Mouse (Mus musculus) thymus, postnatal 4 days (tissue): ENCODE results near the gene Hist1h4k.

Experiments
- DNase-seq: peaks from one replicate; pipeline ENCODE4 v3.0.0; 2021

The Hist1h4k gene

GRCm38 (mm10) chr13:21754294-21755001 is 4.1 kb upstream of the Hist1h4k start:
- DNase-seq: peak; percentile 67

GRCm38 (mm10) chr13:21753524-21754285 is 3.4 kb upstream of the Hist1h4k start, which contains the start of the genes Hist1h2ak and Hist1h2bn:
TSS of gene Hist1h2ak (minus strand) at chr13:21753827.
TSS of gene Hist1h2bn (plus strand) at chr13:21754123.
- DNase-seq: peak; percentile 71

GRCm38 (mm10) chr13:21753051-21753523 is 2.8 kb upstream of the Hist1h4k start:
- no peak for DNase-seq

- no peak for DNase-seq
Observed at GRCm38 (mm10) chr13:21752356-21752755, 2.1 kb upstream of the Hist1h4k start.

GRCm38 (mm10) chr13:21751827-21752226 is 1.5 kb upstream of the Hist1h4k start:
- DNase-seq: no peak

GRCm38 (mm10) chr13:21751417-21751816 is 1.1 kb upstream of the Hist1h4k start:
- DNase-seq: no peak

GRCm38 (mm10) chr13:21749387-21750158 is 732 bp downstream of the Hist1h4k start:
- DNase-seq: no peak

- no peak for DNase-seq
Observed at GRCm38 (mm10) chr13:21745006-21745405, 5.3 kb downstream of the Hist1h4k start.

- DNase-seq: peak; percentile 89
Observed at GRCm38 (mm10) chr13:21734906-21735767, 15.2 kb downstream of the Hist1h4k start, which contains the start of gene Hist1h4j. TSS of gene Hist1h4j (plus strand) at chr13:21735064.

GRCm38 (mm10) chr13:21734010-21734905 is 16.0 kb downstream of the Hist1h4k start:
- DNase-seq: peak; percentile 75

GRCm38 (mm10) chr13:21733466-21733865 is 16.8 kb downstream of the Hist1h4k start:
- DNase-seq: peak; percentile 68

GRCm38 (mm10) chr13:21729544-21729943 is 20.8 kb downstream of the Hist1h4k start:
- DNase-seq: no peak

- DNase-seq: no peak
Observed at GRCm38 (mm10) chr13:21727948-21728572, 22.2 kb downstream of the Hist1h4k start.

GRCm38 (mm10) chr13:21722993-21723836 is 27.1 kb downstream of the Hist1h4k start:
- peak; percentile 63 for DNase-seq

- no peak for DNase-seq
Observed at GRCm38 (mm10) chr13:21722373-21722925, 27.9 kb downstream of the Hist1h4k start.

- DNase-seq: peak; percentile 71
Observed at GRCm38 (mm10) chr13:21721757-21722372, 28.4 kb downstream of the Hist1h4k start, which contains the start of gene Hist1h2bm. TSS of gene Hist1h2bm (plus strand) at chr13:21722044.

GRCm38 (mm10) chr13:21721107-21721756 is 29.1 kb downstream of the Hist1h4k start:
- peak; percentile 33 for DNase-seq
